Mouse (Mus musculus) ES-E14 (cell line): ENCODE data around the gene Zbtb46.

Experiments used
- CHD2 ChIP-seq: IDR thresholded peaks from 2 replicates; pipeline ENCODE4 v1.6.1; 2014; ENCODE audit warnings: mild to moderate bottlenecking, low read depth, low read length, inconsistent platforms
- HCFC1 ChIP-seq: IDR thresholded peaks from 2 replicates; pipeline ENCODE4 v1.6.1; 2012; ENCODE audit warnings: low read length, inconsistent platforms, borderline replicate concordance; ENCODE audit not compliant: insufficient read depth
- ZC3H11A ChIP-seq: IDR thresholded peaks from 2 replicates; pipeline ENCODE4 v1.6.1; 2012; ENCODE audit warnings: low read depth, mild to moderate bottlenecking, inconsistent platforms, low read length, borderline replicate concordance

DNA sequence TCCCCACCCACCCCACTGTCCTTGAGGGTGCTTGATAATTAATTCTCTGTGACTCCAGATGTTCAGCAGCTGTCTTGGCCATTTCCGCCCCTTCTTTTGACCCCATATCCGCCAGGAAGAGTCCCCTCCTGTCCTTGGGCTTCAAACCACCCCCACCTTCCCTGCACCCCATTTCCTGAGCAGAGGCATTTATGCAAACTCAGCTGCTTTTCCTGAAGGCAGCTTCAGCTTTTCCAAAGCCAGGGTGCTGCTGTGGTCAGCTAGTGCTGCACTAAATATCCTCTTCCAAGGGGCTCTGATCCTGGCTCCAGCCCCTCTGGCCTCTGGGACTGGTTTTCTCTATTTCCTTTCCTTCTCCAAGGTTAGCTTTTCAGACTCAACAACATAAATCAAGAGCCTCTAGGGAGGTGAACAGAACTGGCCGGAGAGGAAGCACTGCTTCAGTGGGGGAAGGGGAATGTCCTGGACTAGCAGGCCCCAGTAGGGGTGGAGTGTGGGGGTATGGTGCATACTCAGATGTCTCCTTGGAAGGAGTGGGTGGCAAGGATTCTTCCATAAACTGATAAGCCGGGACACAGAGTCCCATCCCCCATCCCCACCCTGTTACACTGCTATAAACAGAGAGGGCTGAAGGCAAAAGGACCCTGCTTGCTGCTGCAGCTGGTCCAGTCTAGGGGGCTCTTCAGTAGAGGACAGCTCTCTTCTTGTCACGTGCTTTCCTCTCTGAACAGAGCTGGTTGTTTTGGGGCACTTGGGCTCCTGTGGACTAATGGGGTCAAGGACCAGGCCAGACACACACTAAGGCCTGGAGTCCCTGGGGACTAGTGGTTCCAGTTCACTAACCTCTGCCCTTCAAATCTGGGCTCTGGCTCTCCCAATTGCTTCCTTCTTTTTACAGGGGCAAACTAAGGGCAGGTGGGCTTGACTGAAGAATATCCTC is 28.4 kb upstream of the Zbtb46 start:
- TF ChIP-seq CHD2: no peak
- no peak for TF ChIP-seq ZC3H11A
- no peak for TF ChIP-seq HCFC1
